Mouse (Mus musculus) splenic B cell, adult 2 months (primary cell): ENCODE data around the gene Jazf1.
A peak's percentile ranks its signal among the peaks of the same experiment; 100 is the strongest.

ENCODE experiments used
- DNase-seq: peaks from one replicate; pipeline ENCODE4 v3.0.0-alpha.2; 2011; ENCODE audit warnings: low read depth, low spot score
- H3K27me3 ChIP-seq: 2 replicates; pipeline ENCODE4 v1.6.1; 2012; ENCODE audit warnings: mild to moderate bottlenecking, low read length, moderate library complexity, mixed read lengths; ENCODE audit not compliant: control insufficient read depth, poor library complexity, insufficient read depth, severe bottlenecking
- H3K36me3 ChIP-seq: 2 replicates; pipeline ENCODE4 v1.6.1; 2012; ENCODE audit warnings: mild to moderate bottlenecking, low read length, moderate library complexity, mixed read lengths; ENCODE audit not compliant: control insufficient read depth, poor library complexity, insufficient read depth, severe bottlenecking

Gene Jazf1

DNA sequence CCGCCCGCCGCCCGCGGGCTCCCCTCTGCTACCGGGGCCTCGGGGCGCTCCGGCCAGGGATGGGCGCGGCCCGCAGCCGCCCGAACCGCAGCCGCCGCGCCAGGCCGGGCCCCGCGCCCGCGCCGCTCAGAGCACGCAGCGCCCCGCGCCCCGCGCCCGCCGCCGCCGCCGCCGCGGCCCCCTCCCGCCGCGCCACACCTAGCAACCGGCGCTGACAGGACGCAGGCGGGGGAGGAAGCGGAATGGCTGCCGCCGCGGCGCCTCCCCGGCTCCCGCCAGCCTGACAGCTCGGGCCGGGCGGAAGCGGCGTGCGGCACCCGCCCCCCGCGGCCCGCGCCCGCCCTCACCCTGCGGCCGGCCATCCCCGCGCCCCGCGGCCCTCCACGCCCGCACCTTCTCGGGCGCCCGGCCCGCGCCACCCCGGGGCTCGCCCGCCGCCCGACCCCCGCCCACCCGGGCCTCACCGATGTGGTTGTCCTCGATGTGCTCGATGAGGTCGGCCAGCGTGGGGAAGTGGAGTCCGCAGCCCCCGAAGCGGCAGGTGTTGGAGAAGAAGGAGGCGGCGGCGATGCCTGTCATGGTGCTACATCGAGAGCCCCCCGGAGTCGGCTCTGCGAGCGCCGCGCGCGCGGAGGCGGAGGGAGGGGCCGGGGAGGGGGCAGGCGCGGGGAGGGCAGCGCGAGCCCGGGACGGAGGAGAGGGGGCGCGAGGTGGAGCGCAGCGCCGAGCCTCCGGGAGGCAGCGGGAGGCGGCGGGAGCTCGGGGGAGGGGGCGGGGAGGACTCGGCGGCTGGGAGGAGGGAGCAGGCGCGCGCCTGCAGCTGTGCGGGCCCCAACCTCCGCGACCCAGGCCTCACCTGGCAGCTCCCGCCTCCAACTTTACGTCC, at the start of gene Jazf1:
Gene Jazf1, minus strand, starts transcription at position 643 of the 886 bp plus-strand sequence.
- Histone ChIP-seq H3K36me3 (no peaks in the 10 kb centered on the region), H3K27me3 (no peaks in the 10 kb centered on the region; the same call in none of the 2 replicates)
- DNase-seq: peak; percentile 45

DNA sequence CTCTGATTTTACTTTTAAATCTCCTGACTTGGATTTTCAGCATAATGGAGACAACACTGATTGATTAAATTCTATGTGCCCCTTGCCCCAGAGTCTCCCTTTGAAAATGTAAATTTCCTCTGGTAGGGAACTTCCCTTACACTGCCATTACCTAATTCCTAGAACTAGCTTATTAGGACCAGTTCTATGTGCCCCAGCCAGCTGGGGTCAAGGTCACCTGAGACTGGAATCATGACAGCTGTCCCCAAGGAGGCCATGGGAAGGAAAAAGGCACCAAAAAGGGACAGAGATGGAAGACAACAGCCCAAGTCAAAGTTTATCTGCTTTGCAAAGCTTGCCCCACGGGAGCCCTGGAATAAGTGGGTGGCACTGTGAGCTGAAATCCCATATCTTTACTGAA, 49.4 kb upstream of the Jazf1 start:
- Histone ChIP-seq H3K27me3 (no peaks in the 10 kb centered on the region), H3K36me3 (no peaks in the 10 kb centered on the region)
- DNase-seq: no peak

DNA sequence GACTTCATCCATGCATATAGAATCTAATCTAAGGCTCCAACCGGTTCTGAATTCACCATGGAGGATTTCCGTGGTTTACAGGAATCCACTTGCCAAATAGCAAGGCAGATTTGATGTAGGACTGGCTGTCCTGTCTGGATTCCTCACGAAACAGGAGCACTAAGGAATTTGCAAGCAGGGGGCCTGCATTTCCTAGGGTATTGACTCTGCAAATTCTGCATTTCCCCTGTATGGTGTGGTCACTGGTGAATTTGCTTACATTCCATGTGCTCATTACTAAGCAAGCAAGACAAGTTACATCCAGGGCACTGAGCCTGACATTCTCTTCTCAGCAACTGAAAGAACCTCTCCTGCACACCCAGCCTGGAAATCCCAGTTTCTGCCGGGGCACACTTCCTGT, 18.4 kb upstream of the Jazf1 start:
- DNase-seq: no peak
- Histone ChIP-seq H3K36me3 (no peaks in the 10 kb centered on the region), H3K27me3 (no peaks in the 10 kb centered on the region)

DNA sequence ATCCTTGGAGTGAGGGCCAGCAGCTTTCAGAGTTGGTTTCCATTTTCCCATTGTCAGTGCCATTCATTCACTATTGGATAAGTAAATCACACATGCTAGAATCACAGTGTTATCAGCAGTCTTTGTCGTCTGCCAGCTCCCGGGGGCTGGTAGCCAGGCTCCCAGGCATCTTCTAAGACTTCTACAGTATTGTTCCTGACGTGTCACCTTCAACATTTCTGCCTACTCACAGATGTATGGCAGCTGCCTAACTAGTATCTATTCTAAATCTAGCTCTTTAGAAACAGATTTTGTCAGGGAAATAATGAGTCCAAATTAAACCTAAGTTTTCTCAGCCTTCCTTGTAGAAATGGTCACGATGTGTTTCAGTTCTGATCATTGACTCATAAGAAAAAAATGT, 12.8 kb upstream of the Jazf1 start:
- no peaks in the 10 kb centered on the region for H3K36me3 ChIP-seq
- no peaks in the 10 kb centered on the region for H3K27me3 ChIP-seq
- no peak for DNase-seq

DNA sequence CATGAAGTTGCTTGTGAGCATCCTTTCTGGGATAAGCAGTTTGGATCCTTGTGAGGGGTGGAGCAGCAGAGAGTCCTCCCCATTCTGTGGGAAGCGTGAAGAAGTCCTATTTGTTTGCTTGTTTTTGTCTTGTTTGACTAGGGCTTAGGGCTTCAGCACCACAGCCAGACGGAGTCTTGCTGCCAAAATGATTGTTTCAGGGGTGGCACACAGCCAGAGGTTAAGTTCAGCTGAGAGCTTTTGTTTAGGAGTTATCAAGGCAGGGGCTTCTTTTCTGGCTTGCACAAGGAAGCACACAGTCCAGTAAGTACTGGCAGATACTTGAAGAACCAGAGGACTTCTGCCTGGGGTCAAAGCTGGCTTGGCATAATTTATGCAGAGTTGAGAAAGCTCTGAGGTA, 10.2 kb upstream of the Jazf1 start:
- DNase-seq: no peak
- Histone ChIP-seq H3K36me3 (no peaks in the 10 kb centered on the region), H3K27me3 (no peaks in the 10 kb centered on the region)

DNA sequence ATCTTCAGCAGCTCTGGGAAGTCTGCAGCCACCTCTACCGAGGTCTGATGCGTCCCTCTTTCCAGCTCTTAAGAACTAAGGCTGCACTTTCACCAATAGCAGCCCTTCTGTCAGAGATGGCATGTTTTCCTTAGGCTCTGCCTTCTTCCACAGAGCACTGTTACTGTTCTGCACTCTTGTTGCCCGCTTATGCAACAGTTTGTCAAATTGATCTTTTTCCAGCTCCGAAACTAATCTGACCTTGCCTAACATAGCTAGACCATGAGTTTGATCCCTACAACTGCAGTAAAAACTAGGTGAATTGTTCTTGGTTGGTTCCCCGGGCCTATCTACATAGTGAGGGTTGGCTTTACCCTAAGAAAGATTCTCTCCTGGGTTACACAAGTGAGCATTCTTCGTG, 3.3 kb upstream of the Jazf1 start:
- H3K27me3 ChIP-seq: no peaks in the 10 kb centered on the region; the same call in none of the 2 replicates
- no peaks in the 10 kb centered on the region for H3K36me3 ChIP-seq
- no peak for DNase-seq

DNA sequence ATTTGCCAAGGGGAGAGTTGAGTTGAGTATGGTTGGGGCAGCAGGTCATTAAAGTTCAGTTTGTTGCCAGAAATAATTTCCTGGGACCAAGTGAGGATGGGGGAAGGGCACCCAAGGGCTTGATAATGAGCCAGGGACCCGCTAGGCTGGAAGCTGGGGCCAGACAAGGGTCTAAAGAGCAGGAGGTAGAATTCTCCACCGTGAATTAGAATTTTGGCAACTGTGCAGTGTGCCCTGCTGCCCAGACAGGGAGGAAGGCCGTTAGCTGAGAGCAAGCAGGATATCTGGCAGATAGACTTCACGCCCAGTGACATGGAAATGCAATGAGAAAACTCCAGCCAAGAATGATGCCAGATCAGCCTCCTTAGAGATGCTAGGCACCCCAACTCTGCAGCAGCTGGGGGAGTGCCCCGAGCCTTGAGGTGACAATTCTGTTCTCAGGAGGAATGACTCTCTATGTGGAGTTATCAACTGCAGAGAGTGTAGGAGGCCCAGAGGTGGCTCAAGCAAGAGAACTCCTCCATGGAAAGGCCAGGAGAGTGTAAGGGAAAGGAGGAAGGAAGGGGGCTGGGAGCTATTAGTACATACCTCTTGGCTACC, 1.6 kb upstream of the Jazf1 start:
- Histone ChIP-seq H3K27me3 (no peaks in the 10 kb centered on the region; the same call in none of the 2 replicates), H3K36me3 (no peaks in the 10 kb centered on the region)
- DNase-seq: no peak

DNA sequence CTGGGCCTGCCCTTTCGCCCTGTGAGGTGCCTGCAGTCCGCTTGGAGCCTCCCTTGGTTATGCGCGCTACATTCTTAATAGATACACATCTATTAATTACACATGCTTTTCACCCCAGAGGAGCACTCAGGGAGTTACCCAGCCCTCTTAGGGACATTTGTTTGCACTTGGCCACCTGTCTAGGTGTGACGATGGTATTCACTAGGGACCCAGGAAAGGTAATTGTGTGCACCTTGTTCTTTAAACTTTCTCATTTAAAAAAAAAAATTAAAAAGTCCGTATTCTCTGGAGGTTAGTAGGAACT, 396 bp upstream of the Jazf1 start:
- Histone ChIP-seq H3K27me3 (no peaks in the 10 kb centered on the region; the same call in none of the 2 replicates), H3K36me3 (no peaks in the 10 kb centered on the region)
- DNase-seq: peak; percentile 9

DNA sequence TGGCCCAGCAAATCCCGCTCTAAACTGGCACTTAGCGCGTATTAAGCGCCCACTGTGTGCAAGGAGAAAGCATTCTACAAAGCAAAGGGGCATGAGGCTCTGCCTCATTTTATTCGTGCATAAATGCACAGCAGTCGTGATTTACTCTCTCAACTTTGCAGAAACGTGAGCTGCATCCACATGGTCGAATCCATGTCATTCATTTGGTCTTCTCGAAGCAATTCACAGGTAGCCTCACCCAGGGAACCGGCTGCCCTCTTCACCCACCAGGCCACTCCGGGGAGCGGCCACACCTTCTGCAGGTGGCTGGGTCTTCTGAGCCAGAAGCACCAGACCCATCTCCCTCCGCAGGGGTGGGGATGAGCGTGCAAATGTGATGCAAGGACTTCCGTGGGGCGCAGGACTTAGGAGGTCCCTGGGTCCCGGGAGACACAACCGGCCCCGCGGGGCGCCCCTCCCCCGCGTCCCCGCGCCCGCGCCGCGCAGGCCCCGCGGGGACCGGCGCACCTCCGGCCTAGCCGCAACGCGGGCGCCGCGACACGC, 914 bp downstream of the Jazf1 start:
- Histone ChIP-seq H3K27me3 (no peaks in the 10 kb centered on the region; the same call in none of the 2 replicates), H3K36me3 (no peaks in the 10 kb centered on the region)
- DNase-seq: peak; percentile 16

DNA sequence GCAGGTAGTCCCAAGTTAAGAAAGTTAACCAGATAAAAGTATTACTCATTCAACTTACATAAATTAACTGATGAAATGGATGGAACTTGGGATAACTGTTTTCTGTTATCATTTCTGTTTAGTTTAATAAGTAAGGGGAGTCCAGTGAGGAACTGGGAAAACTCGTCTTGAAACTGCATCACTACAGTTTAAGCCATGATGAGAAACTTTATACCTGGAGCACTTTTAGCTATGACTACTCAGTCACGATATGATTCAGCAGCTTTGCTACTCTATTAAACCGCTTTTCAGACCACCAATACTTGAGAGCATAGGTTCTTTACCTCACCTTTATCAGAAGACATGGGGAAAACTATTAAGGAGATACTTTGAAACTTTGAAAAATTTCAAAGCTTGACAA, 1.5 kb downstream of the Jazf1 start:
- DNase-seq: no peak
- Histone ChIP-seq H3K36me3 (no peaks in the 10 kb centered on the region), H3K27me3 (no peaks in the 10 kb centered on the region; the same call in none of the 2 replicates)

DNA sequence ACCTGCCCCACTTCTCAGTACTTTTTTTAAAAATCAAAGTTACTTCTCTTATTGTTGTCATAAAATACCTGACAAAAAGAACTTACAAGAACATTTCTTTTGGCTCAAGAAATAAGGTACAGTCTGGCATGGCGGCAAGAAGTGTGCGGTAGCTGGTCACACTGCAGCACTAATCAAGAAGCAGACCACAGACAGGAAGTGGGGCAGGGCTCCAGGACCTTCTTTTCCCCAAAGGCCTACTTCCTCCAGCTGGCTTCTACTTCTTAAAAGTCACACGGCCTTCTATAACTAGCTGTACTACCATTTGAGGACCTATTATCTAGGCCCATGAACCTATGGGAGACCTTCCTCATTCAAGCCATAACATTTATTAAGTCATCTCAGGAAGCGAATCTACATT, 4.4 kb downstream of the Jazf1 start:
- peak; percentile 12 for DNase-seq
- no peaks in the 10 kb centered on the region for H3K36me3 ChIP-seq
- H3K27me3 ChIP-seq: no peaks in the 10 kb centered on the region; the same call in 1 of the 2 replicates

DNA sequence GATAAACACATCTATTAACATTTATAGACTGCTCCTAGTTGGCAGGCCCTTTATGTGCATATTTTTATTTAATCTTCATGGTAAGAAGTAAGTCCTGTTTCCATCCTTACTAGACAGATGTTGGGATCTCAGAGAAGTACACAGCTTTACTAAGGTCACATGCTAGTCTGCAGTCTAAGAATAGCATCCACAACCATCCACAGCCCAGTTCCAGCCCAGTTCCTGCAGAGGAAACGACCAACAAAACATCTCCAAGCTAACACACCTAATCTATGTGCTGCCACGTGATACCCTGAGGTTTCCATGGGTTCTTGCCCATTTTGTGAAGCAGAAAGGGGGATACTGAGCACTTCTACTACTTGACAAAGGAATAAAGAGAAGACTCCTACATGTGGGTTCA, 13.5 kb downstream of the Jazf1 start:
- no peaks in the 10 kb centered on the region for H3K36me3 ChIP-seq

DNA sequence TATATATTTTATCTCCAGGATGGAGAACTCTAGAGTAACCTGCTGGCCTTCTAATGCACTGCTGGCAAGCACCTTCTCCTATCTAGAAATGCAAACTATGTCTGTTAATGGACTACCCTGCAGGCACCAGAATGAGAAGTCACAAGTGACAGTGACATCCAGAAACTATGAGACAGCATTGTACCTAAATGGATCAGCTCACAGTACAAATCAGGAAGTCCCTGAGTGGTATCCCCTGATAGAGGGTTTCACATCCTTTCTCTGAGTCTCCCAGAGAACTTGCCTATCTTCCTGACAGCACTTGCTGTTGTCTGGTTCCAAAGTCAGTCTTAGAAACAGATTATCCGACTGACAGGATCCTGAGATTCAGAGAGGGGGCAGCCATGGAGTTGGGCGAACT, 22.9 kb downstream of the Jazf1 start:
- H3K27me3 ChIP-seq: no peaks in the 10 kb centered on the region
- no peak for DNase-seq
- H3K36me3 ChIP-seq: no peaks in the 10 kb centered on the region

More for the DNA sequence above, 13.5 kb downstream of the Jazf1 start:
- DNase-seq: no peak
- no peaks in the 10 kb centered on the region for H3K27me3 ChIP-seq

DNA sequence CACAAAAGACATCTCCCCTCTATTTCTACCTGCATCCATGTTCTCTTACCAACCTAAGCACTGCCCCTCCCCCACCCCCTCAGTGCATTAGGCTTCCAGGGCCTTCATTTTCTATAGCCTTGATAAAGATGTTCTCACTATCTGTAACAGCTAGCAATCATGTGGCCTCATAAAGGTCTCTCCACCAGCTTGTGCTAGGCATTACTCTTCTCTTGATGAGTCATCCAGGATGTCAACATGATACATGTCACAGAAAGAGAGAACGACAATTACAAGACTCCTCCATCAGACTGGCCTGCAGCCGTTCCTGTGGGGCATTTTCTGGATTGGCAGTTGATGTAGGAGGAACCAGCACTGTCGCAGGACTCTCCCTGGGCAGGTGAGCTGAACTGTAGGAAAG, 30.3 kb downstream of the Jazf1 start:
- H3K27me3 ChIP-seq: no peaks in the 10 kb centered on the region
- H3K36me3 ChIP-seq: no peaks in the 10 kb centered on the region
- DNase-seq: no peak

DNA sequence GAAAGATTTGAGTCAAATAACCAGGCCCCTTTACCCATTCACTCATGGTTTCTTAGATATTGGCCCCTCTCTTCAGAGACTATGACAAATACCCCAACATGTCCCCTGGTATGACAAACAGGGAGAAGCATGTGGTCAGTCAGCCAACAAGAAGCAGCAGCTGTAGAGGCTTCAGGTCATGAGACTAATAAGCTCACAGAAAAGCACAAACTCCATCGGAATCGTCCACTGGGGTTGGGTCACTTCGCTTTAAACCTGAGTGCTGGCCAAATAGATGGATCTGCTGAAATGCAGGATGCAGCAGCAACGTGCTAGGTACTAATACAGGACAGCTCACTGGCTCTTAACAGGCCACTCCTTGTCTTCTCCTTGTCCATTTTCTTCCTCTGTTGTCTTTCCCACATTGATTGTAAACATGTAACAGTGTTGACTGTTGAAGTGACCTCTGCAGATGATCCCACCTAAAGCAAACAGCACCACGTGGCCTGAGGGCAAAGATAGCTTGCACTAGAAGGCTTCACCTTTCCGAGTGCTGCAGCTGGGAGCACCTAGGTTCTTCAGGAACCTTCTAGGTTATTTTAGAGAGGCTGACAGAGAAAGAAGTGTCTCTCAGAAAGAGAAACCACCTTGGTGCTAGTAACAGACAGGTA, 33.9 kb downstream of the Jazf1 start:
- Histone ChIP-seq H3K36me3 (no peaks in the 10 kb centered on the region), H3K27me3 (no peaks in the 10 kb centered on the region)
- DNase-seq: no peak
